Mouse (Mus musculus) midbrain, embryonic 14.5 days (tissue): Measurements from ENCODE around the gene Agbl2. TPM values are rescaled to one million over a fixed set of nuclear protein-coding genes. Genes with fewer than 3 reads are reported as not detected.

ENCODE experiments used
- ATAC-seq: fragments of 200-750 bp; cut with Nextera tagmentation; 2 replicates; pipeline ENCODE4 v1.8.0; 2017; ENCODE audit warnings: moderate number of reproducible peaks, moderate library complexity; ENCODE audit not compliant: low FRiP score, low TSS enrichment
- DNase-seq: peaks from one replicate; pipeline ENCODE4 v3.0.0-alpha.2; 2015
- H3K27ac ChIP-seq: fragments of 300-500 bp; sonication (generic); replicated peaks from 2 replicates; pipeline ENCODE4 v1.5.1; 2014; ENCODE audit warnings: mild to moderate bottlenecking, low read depth, low read length, moderate library complexity
- H3K27me3 ChIP-seq: fragments of 300-500 bp; sonication (generic); 2 replicates; pipeline ENCODE4 v1.6.1; 2014; ENCODE audit warnings: low read length, control low read depth, mixed read lengths; ENCODE audit not compliant: control insufficient read depth, insufficient read depth
- H3K36me3 ChIP-seq: fragments of 300-500 bp; sonication (generic); 2 replicates; pipeline ENCODE4 v1.6.1; 2014; ENCODE audit warnings: low read length, control low read depth; ENCODE audit not compliant: control insufficient read depth, insufficient read depth
- H3K4me1 ChIP-seq: fragments of 300-500 bp; sonication (generic); 2 replicates; pipeline ENCODE4 v1.6.1; 2014; ENCODE audit warnings: mild to moderate bottlenecking, antibody characterized with exemption, low read length, control low read depth; ENCODE audit not compliant: control insufficient read depth, insufficient read depth
- H3K4me2 ChIP-seq: fragments of 300-500 bp; sonication (generic); 2 replicates; pipeline ENCODE4 v1.6.1; 2014; ENCODE audit warnings: mild to moderate bottlenecking, low read length, moderate library complexity
- H3K4me3 ChIP-seq: fragments of 300-500 bp; sonication (generic); replicated peaks from 2 replicates; pipeline ENCODE4 v1.5.1; 2014; ENCODE audit warnings: low read depth, low read length
- H3K9ac ChIP-seq: fragments of 300-500 bp; sonication (generic); replicated peaks from 2 replicates; pipeline ENCODE4 v1.6.1; 2014; ENCODE audit warnings: mild to moderate bottlenecking, low read length, moderate library complexity
- H3K9me3 ChIP-seq: fragments of 300-500 bp; sonication (generic); 2 replicates; pipeline ENCODE4 v1.6.1; 2016; ENCODE audit warnings: low read length, control low read depth, mixed read lengths; ENCODE audit not compliant: control insufficient read depth
- WGBS: fragments of 180-500 bp; shearing (Covaris S2); extraction: QIAGEN DNeasy Blood & Tissue Kit; methylation state at CpG from one replicate; pipeline ENCODE4 v1.1.7; 2014; 5-methylcytosine and 5-hydroxymethylcytosine counted together
- polyA plus RNA-seq: library from polyadenylated mRNA; unstranded; fragments of >200 nt; fragmentation: Nextera tagmentation; extraction: Ambion mirVana; gene quantifications from 2 replicates; pipeline ENCODE4 v1.2.1, GENCODE M21; 2014

Agbl2 gene
- polyA plus RNA-seq, 1 experiment from 2014 or later = 0.30 TPM

DNA sequence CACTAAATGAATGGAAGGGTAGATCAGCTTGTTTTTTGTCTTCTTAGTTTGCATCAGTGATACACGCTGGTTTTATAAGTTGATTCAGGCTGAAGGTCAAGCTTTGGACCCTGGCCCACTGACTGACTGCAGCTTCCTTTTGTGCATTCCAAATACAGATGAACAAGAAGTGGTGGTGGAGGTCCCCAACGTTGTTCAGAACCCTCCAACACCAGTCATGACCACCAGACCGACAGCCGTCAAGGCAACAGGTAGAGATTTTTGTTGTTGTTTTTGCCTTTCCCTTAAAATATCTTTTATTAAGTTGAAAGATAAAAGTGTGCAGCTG, 36.0 kb upstream of the Agbl2 start:
- peak overlapping the region; percentile 98; the same call in 1 of the 2 replicates for H3K27ac ChIP-seq
- WGBS = 13% methylated on average over 4 of the region's 4 CpGs
- peak; percentile 8 for DNase-seq

DNA sequence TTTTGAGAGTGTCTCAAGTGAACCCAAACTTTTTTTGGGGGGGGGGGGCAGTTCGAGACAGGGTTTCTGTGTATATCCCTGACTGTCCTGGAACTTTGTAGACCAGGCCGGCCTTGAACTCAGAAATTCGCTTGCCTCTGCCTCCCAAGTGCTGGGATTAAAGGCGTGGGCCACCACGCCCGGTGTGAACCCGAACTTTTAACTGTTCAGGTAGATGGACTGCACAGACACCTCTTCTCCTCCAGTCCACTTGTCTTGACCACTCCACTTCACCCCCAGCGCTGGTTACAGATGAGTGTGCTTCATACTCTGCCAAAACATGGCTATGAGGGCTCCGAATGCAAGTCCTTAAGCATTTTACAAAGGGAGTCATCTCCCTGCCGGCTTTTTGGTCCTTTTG, 35.4 kb upstream of the Agbl2 start:
- H3K9me3 ChIP-seq = no peaks in the 10 kb centered on the region
- peaks cover 25% of the 10 kb centered on the region for H3K36me3 ChIP-seq
- DNase-seq = no peak
- peaks cover 18% of the 10 kb centered on the region for H3K4me1 ChIP-seq
- no peak overlapping the region for H3K9ac ChIP-seq
- H3K27me3 ChIP-seq = no peaks in the 10 kb centered on the region
- no peak for ATAC-seq
- H3K27ac ChIP-seq = no peak overlapping the region
- peak overlapping the region; percentile 89 for H3K4me2 ChIP-seq
- WGBS = 92% methylated on average over 10 of the region's 10 CpGs
- peak overlapping the region; percentile 96 for H3K4me3 ChIP-seq

More for the DNA sequence above, 36.0 kb upstream of the Agbl2 start:
- Histone ChIP-seq H3K9me3 (no peaks in the 10 kb centered on the region), H3K4me1 (peaks cover 18% of the 10 kb centered on the region), H3K36me3 (peaks cover 22% of the 10 kb centered on the region), H3K4me3 (peak overlapping the region; percentile 96), H3K4me2 (peak overlapping the region; percentile 89), H3K9ac (peak overlapping the region; percentile 97), H3K27me3 (no peaks in the 10 kb centered on the region)
- no peak for ATAC-seq

DNA sequence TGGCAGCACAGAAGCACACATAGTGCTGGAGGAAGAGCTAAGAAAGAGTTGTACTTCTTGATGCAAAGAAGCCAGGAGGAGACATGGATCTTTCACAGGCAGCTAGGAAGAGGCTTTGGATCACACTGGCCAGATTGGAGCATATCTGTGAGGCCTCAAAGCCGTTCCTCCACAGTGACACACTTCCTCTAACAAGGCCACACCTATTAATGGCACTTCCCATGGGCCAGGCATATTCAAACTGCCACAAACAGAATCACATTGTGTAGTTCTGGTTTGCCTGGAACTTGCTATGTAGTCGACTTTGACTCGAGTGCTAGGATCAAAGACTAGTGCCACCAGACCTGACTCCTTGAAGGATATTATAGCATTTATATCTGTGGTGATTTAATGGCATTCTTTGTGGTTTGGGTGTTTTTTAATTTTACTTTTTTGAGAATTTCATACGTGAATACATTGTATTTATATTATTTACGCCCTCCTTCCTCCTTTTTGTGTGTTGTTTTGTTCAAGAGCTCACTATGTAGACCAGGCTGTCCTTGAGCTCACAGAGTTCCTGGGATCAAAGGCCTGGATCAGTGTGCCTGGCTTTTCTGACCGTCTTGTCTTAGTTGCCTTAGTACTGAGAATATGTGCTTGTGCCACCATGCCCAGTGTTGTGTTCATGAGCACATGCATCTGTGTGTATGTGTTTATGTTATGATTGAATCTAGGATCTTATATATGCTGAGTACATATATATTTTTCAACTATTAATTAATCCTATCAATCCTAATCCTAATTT, 32.7 kb upstream of the Agbl2 start:
- WGBS = 89% methylated on average over 6 of the region's 6 CpGs
- H3K27me3 ChIP-seq = no peaks in the 10 kb centered on the region
- H3K36me3 ChIP-seq = peaks cover 52% of the 10 kb centered on the region
- no peak overlapping the region for H3K9ac ChIP-seq
- no peak overlapping the region for H3K4me2 ChIP-seq
- H3K27ac ChIP-seq = no peak overlapping the region
- DNase-seq (no peak), ATAC-seq (no peak)
- H3K9me3 ChIP-seq = no peaks in the 10 kb centered on the region
- peaks cover 18% of the 10 kb centered on the region for H3K4me1 ChIP-seq
- H3K4me3 ChIP-seq = no peak overlapping the region

DNA sequence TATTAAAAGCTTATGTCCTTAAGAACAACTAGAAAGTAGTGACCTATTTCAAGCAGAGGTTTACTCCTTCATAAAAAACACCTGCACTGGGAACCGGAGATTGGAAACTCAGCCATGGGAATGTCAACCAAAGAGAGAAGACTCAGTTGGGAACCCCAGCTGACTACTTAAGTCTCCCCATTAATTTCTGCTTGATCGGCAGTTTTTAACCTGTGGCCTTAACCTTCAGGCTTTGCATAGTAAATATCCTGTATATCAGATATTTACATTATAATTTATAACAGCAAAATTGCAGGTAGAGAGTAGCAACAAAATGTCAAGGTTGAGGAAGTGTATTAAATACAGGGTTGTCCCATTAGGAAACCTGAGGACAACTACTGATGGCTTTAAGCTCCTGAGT, 29.0 kb upstream of the Agbl2 start:
- H3K4me3 ChIP-seq = no peak overlapping the region
- H3K9me3 ChIP-seq = no peaks in the 10 kb centered on the region
- no peak overlapping the region for H3K9ac ChIP-seq
- no peak overlapping the region for H3K27ac ChIP-seq
- no peak for DNase-seq
- H3K4me2 ChIP-seq = no peak overlapping the region
- peaks cover 79% of the 10 kb centered on the region for H3K36me3 ChIP-seq
- peaks cover 11% of the 10 kb centered on the region; the same call in 1 of the 2 replicates for H3K4me1 ChIP-seq
- 97% methylated on average over 2 of the region's 2 CpGs for whole genome bisulfite sequencing
- H3K27me3 ChIP-seq = no peaks in the 10 kb centered on the region
- ATAC-seq = no peak

DNA sequence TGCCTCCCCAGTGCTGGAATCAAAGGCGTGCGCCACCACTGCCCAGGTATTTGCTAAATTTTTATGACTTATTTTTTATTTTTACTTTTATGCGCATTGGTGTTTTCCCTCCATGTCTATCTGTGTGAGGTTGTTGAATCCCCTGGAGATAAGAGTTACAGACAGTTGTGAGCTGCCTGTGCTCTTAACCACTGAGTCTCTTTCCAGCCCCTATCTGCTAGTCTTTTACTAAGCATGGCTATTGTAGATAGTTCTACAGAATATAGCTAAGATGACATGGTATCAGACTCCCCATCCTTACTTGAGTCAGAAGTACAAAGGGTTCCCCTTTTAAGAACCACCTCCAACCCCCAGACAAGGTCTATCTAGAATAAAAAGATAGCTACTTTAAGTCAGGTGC, 28.3 kb upstream of the Agbl2 start:
- WGBS = 98% methylated on average over 3 of the region's 3 CpGs
- peaks cover 5% of the 10 kb centered on the region; the same call in 1 of the 2 replicates for H3K4me1 ChIP-seq
- no peak overlapping the region for H3K27ac ChIP-seq
- DNase-seq (no peak), ATAC-seq (no peak)
- H3K36me3 ChIP-seq = peaks cover 81% of the 10 kb centered on the region
- H3K9me3 ChIP-seq = no peaks in the 10 kb centered on the region
- no peak overlapping the region for H3K9ac ChIP-seq
- no peak overlapping the region for H3K4me2 ChIP-seq
- no peaks in the 10 kb centered on the region for H3K27me3 ChIP-seq
- no peak overlapping the region for H3K4me3 ChIP-seq

DNA sequence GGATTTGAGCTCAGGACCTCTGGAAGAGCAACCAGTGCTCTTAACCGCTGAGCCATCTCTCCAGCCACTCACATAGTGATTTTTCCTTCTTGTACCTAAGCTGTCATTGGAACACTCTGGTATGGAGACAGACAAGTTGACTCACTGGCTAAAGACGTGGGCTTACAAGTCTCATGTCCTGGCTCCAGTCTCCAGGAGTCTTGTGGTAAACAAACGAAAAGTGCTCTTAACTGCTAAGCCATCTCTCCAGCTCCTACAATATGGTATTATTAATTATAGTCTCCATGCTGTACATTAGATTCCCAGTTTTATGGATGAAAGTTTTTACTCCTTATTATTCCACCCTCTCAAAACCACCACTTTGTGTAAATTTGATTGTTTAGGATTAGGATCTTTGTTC, 17.4 kb upstream of the Agbl2 start:
- no peak overlapping the region for H3K4me2 ChIP-seq
- no peaks in the 10 kb centered on the region for H3K27me3 ChIP-seq
- H3K36me3 ChIP-seq = peaks cover 96% of the 10 kb centered on the region
- H3K4me3 ChIP-seq = no peak overlapping the region
- H3K9ac ChIP-seq = no peak overlapping the region
- DNase-seq = no peak
- H3K9me3 ChIP-seq = no peaks in the 10 kb centered on the region
- ATAC-seq = no peak
- H3K27ac ChIP-seq = no peak overlapping the region
- no peaks in the 10 kb centered on the region for H3K4me1 ChIP-seq
- 92% methylated on average over 3 of the region's 3 CpGs for WGBS

DNA sequence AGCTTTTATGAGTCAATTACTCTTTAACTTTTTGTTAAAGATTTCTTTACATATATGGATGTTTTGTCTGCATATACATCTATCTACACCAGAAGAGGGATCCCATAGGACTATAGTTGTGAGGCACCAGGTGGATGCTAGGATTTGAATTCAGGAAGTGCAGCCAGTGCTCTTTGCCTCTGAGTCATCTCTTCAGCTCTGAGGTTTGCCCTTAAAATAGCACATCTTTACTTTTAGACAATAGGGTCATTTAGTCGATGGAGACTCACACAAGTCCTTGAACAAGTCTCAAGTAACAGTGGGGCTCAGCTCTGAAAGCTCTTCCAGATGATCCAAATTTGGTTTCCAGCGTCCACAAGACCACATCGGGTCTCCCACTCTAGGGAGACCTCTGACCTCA, 1.2 kb upstream of the Agbl2 start:
- H3K9ac ChIP-seq = no peak overlapping the region
- WGBS = 45% methylated on average over 3 of the region's 3 CpGs
- H3K27me3 ChIP-seq = no peaks in the 10 kb centered on the region
- H3K9me3 ChIP-seq = no peaks in the 10 kb centered on the region
- no peak for ATAC-seq
- H3K36me3 ChIP-seq = peaks cover 48% of the 10 kb centered on the region
- no peak overlapping the region for H3K4me3 ChIP-seq
- no peak for DNase-seq
- H3K4me1 ChIP-seq = 0 out of 2 replicates have a peak, but pooled peaks cover 8% of the 10 kb centered on the region
- no peak overlapping the region for H3K27ac ChIP-seq
- H3K4me2 ChIP-seq = no peak overlapping the region

DNA sequence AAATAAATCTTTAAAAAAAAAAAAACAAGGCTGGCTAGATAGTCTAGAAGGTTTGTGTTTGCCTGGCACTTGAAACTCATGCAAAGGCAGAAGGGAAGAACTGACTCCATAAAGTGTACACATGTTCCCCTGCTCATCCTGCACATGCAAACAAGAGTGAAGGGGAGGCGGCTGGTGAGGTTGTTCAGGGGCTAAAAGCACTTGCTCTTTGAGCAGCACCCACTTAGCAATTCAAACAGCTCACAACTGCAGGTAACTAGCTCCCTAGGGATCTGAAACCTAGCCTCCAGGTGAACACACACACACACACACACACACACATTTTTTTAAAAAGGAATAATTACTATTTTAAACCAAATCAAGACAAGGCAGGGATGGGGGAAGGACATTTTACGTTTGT, 589 bp upstream of the Agbl2 start:
- no peak overlapping the region for H3K27ac ChIP-seq
- H3K27me3 ChIP-seq = no peaks in the 10 kb centered on the region
- no peak for ATAC-seq
- no peak overlapping the region for H3K4me2 ChIP-seq
- no peak overlapping the region for H3K9ac ChIP-seq
- no peaks in the 10 kb centered on the region for H3K9me3 ChIP-seq
- H3K36me3 ChIP-seq = peaks cover 42% of the 10 kb centered on the region
- H3K4me3 ChIP-seq = no peak overlapping the region
- H3K4me1 ChIP-seq = 0 out of 2 replicates have a peak, but pooled peaks cover 8% of the 10 kb centered on the region
- DNase-seq = peak; percentile 15
- 36% methylated on average over 2 of the region's 2 CpGs for WGBS

DNA sequence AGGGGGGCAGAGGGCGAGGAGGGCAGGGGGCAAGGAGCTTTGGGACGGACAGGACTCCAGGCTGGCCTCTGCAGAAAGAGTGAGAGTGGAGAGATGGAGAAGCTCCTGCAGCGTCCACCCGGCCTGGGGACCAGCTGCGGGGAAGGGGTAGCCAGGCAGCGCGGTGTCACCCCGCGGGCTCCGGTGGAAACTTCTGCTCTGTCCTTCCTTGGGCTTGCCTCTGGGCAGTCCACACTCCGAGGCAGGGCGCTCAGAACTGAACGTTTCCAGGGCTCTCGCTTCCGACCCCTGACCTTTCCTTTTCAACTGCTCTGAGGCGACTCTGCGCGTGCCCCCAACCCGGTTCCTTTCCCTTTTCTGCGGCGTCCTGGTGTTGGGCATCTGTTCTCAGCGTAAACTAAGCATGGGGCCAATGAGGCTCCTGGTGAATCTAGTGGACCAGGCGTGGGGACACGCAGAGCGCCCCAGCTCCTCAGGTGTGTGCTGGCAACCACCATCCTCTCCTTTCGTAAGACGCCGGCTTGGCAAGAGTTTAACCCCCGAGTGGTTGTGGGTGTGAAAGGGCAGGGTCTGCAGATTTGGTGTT, 467 bp downstream of the Agbl2 start:
- peak overlapping the region; percentile 54 for H3K4me2 ChIP-seq
- no peaks in the 10 kb centered on the region for H3K27me3 ChIP-seq
- no peaks in the 10 kb centered on the region for H3K9me3 ChIP-seq
- peak overlapping the region; percentile 26 for H3K4me3 ChIP-seq
- ATAC-seq (peak; percentile 55), DNase-seq (peak; percentile 22)
- H3K4me1 ChIP-seq = 0 out of 2 replicates have a peak, but pooled peaks cover 8% of the 10 kb centered on the region
- peaks cover 32% of the 10 kb centered on the region for H3K36me3 ChIP-seq
- WGBS = 2% methylated on average over 29 of the region's 29 CpGs
- H3K9ac ChIP-seq = no peak overlapping the region; the same call in 1 of the 2 replicates
- H3K27ac ChIP-seq = no peak overlapping the region
